Mouse (Mus musculus) ES-E14 (cell line): ENCODE measurements around the gene Abcg1.

Experiments used
- CHD2 ChIP-seq: IDR thresholded peaks from 2 replicates; pipeline ENCODE4 v1.6.1; 2014; ENCODE audit warnings: mild to moderate bottlenecking, low read depth, low read length, inconsistent platforms
- HCFC1 ChIP-seq: IDR thresholded peaks from 2 replicates; pipeline ENCODE4 v1.6.1; 2012; ENCODE audit warnings: low read length, inconsistent platforms, borderline replicate concordance; ENCODE audit not compliant: insufficient read depth
- ZC3H11A ChIP-seq: IDR thresholded peaks from 2 replicates; pipeline ENCODE4 v1.6.1; 2012; ENCODE audit warnings: low read depth, mild to moderate bottlenecking, inconsistent platforms, low read length, borderline replicate concordance
- ZNF384 ChIP-seq: IDR thresholded peaks from 2 replicates; pipeline ENCODE4 v1.6.1; 2012; ENCODE audit warnings: low read depth, low read length, inconsistent platforms

GRCm38 (mm10) chr17:31119429-31119828 is 62.0 kb downstream of the Abcg1 start:
- no peak for TF ChIP-seq ZNF384
- TF ChIP-seq CHD2 = no peak
- no peak for TF ChIP-seq ZC3H11A
- TF ChIP-seq HCFC1 = no peak
